Mouse (Mus musculus) forebrain, postnatal 0 days (tissue): ENCODE measurements around the gene Gm43518. TPM values are rescaled to one million over a fixed set of nuclear protein-coding genes. Genes with fewer than 3 reads are reported as not detected.

Experiments used
- ATAC-seq: fragments of 200-750 bp; cut with Nextera tagmentation; 2 replicates; pipeline ENCODE4 v1.8.0; 2017; ENCODE audit warnings: mild to moderate bottlenecking, moderate library complexity
- DNase-seq: peaks from one replicate; pipeline ENCODE4 v3.0.0-alpha.2; 2015
- H3K27ac ChIP-seq: fragments of 300-500 bp; sonication (generic); 2 replicates; pipeline ENCODE4 v1.5.1; 2014; ENCODE audit warnings: low read depth, mild to moderate bottlenecking, antibody characterized with exemption, low read length, moderate library complexity, mixed read lengths
- H3K27me3 ChIP-seq: fragments of 300-500 bp; sonication (generic); 2 replicates; pipeline ENCODE4 v1.6.1; 2014; ENCODE audit warnings: mild to moderate bottlenecking, low read length, mixed read lengths; ENCODE audit not compliant: insufficient read depth
- H3K36me3 ChIP-seq: fragments of 300-500 bp; sonication (generic); 2 replicates; pipeline ENCODE4 v1.6.1; 2014; ENCODE audit warnings: mild to moderate bottlenecking, moderate library complexity; ENCODE audit not compliant: insufficient read depth
- H3K4me1 ChIP-seq: fragments of 300-500 bp; sonication (generic); 2 replicates; pipeline ENCODE4 v1.6.1; 2014; ENCODE audit warnings: antibody characterized with exemption; ENCODE audit not compliant: insufficient read depth
- H3K4me2 ChIP-seq: fragments of 300-500 bp; sonication (generic); 2 replicates; pipeline ENCODE4 v1.6.1; 2014; ENCODE audit warnings: low read depth, mild to moderate bottlenecking, moderate library complexity
- H3K4me3 ChIP-seq: fragments of 300-500 bp; sonication (generic); 2 replicates; pipeline ENCODE4 v1.5.1; 2014; ENCODE audit warnings: low read depth, low read length, mixed read lengths
- H3K9ac ChIP-seq: fragments of 300-500 bp; sonication (generic); 2 replicates; pipeline ENCODE4 v1.6.1; 2014; ENCODE audit warnings: mild to moderate bottlenecking
- H3K9me3 ChIP-seq: fragments of 300-500 bp; sonication (generic); 2 replicates; pipeline ENCODE4 v1.6.1; 2016; ENCODE audit warnings: low read length
- CTCF ChIP-seq: sonication (generic); IDR thresholded peaks from 2 replicates; pipeline ENCODE4 v1.5.1; 2016; ENCODE audit warnings: antibody characterized with exemption, control low read depth, low read depth
- WGBS: fragments of 180-500 bp; shearing (Covaris S2); extraction: QIAGEN DNeasy Blood & Tissue Kit; methylation state at CpG from one replicate; pipeline ENCODE4 v1.1.7; 2014; 5-methylcytosine and 5-hydroxymethylcytosine counted together
- polyA plus RNA-seq: library from polyadenylated mRNA; unstranded; fragments of >200 nt; fragmentation: Nextera tagmentation; extraction: Ambion mirVana; gene quantifications from 2 replicates; pipeline ENCODE4 v1.2.1, GENCODE M21; 2015
- total RNA-seq: library from RNA; depleted of rRNA; stranded (reverse); fragments of >200 nt; gene quantifications from 2 replicates; pipeline ENCODE4 v1.2.3, GENCODE M21; 2014

The Gm43518 gene
- total and polyA plus RNA-seq, 2 experiments from 2014 or later, result 0.57 to 1.2 TPM

DNA sequence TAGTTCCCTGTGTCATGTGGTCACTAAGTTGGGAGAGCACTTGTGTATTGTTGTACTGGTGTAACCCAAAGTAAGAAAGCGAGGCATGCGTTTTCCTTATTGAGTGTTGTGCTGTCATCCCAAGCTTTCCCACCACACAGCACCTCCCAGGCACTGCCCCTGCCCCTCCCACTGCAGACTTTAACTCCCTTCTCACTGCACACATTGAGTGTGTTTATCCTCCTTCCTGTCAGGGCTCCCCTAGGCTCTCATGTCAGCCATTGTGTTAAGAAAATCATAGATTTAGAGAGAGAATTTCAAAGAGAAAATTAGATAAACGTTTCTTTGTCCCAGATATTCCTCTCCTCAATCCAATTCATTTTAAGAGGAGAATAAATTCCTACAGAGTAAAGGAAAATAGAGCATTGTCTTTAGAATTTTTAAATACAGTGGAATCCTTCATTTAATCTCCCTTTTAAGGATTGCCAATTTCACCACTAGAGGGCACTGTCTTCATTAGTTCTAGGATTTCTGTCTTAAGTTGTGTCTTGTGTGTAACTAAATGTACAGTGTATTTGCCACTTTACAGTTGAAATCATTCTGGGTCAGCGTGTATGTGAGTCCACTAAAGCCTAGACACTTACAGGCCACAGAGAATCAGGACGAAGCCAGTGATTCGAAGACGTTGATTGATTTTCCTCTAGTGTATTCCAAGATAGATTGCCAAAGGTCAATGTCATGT is 20.0 kb downstream of the Gm43518 start:
- no peak overlapping the region for H3K4me2 ChIP-seq
- H3K27me3 ChIP-seq, result no peaks in the 10 kb centered on the region
- no peaks in the 10 kb centered on the region for H3K4me1 ChIP-seq
- DNase-seq (peak; percentile 85), ATAC-seq (peak; percentile 40; the same call in 1 of the 2 replicates)
- no peaks in the 10 kb centered on the region for H3K9me3 ChIP-seq
- no peak overlapping the region for H3K4me3 ChIP-seq
- H3K36me3 ChIP-seq, result no peaks in the 10 kb centered on the region
- H3K9ac ChIP-seq, result no peak overlapping the region
- no peak overlapping the region for H3K27ac ChIP-seq
- WGBS, result 50% methylated on average over 7 of the region's 7 CpGs
- TF ChIP-seq CTCF, result peak; percentile 80

DNA sequence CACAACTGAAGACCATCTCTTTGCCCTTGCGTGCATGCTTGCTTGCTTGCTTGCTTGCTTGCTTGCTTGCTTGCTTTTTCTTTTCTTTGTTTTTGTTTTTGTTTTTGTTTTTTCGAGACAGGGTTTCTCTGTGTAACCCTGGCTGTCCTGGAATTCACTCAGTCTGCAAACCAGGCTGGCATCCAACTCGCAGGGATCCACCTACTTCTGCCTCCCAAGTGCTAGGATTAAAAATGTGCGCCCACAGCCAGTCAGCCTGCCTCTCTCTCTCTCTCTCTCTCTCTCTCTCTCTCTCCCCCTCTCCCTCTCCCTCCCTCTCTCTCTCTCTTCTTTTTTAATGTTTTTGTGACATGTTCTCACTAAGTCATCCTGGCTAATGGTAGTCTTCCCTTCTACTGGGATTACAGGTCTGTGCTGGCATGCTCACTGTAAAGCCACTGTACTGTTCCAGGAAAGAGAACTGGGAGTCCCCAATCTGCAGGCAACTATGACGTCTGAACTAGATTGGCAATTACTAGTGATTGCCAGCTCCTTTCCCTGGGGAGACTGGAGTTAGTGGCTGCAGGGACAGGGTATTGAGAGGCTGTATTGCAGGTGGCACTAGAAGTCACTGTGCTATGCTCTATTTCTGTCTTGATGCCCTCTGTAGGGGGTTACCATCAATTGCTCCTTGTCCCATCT is 25.3 kb downstream of the Gm43518 start:
- TF ChIP-seq CTCF, result no peak
- ATAC-seq, result no peak
- Histone ChIP-seq H3K36me3 (no peaks in the 10 kb centered on the region), H3K4me1 (no peaks in the 10 kb centered on the region), H3K4me2 (no peak overlapping the region), H3K4me3 (no peak overlapping the region), H3K9me3 (no peaks in the 10 kb centered on the region), H3K9ac (no peak overlapping the region), H3K27me3 (no peaks in the 10 kb centered on the region), H3K27ac (no peak overlapping the region)
- WGBS, result 43% methylated on average over 5 of the region's 5 CpGs
- DNase-seq, result no peak

DNA sequence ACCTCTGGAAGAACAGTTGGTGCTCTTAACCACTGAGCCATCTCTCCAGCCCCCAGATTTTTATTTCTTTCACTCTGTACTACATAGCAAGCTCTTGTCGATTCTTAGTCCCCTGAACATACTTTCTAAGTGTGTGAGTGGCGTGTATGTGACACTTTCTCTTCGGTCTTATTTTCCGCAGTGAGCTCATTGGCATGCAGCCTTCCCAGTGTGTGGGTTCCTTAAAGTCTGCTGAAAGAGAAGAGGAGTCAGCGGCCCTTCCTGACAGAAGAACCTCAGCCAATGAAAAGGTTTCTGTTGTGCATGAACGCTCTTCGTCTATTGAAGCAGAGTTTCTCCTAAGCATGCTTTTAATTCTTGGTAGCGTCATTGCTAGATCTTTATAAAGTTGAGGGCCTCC is 30.0 kb downstream of the Gm43518 start:
- no peak overlapping the region for H3K4me3 ChIP-seq
- 78% methylated on average over 8 of the region's 8 CpGs for WGBS
- no peaks in the 10 kb centered on the region for H3K9me3 ChIP-seq
- H3K36me3 ChIP-seq, result no peaks in the 10 kb centered on the region
- H3K27ac ChIP-seq, result no peak overlapping the region
- TF ChIP-seq CTCF, result no peak
- no peak for DNase-seq
- no peak overlapping the region for H3K4me2 ChIP-seq
- no peak for ATAC-seq
- H3K9ac ChIP-seq, result no peak overlapping the region
- no peaks in the 10 kb centered on the region for H3K4me1 ChIP-seq
- no peaks in the 10 kb centered on the region for H3K27me3 ChIP-seq

DNA sequence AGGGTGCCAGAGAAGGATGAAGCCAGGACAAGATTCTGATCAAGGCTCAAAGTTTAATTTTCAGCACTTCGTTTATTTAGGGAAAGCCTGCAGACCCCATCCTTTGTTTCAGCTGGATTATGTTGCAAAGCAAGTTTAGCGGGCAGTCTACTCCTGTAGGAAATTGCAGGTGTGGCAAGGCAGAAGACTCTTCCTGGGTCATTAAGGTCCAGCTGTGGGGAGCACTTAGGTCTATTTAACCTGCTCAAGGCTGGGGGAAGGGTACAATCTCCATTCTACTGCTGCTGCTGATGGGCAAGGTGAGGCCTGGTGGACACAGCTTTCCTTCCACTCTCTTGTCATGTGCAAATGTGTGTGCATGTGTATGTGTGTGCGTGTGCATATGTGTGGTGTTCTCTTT is 31.8 kb downstream of the Gm43518 start:
- Histone ChIP-seq H3K9ac (no peak overlapping the region), H3K9me3 (no peaks in the 10 kb centered on the region), H3K36me3 (no peaks in the 10 kb centered on the region), H3K4me3 (no peak overlapping the region), H3K4me1 (no peaks in the 10 kb centered on the region), H3K27me3 (no peaks in the 10 kb centered on the region), H3K4me2 (no peak overlapping the region), H3K27ac (no peak overlapping the region)
- no peak for ATAC-seq
- TF ChIP-seq CTCF, result no peak
- no peak for DNase-seq
- 72% methylated on average over 3 of the region's 3 CpGs for WGBS

DNA sequence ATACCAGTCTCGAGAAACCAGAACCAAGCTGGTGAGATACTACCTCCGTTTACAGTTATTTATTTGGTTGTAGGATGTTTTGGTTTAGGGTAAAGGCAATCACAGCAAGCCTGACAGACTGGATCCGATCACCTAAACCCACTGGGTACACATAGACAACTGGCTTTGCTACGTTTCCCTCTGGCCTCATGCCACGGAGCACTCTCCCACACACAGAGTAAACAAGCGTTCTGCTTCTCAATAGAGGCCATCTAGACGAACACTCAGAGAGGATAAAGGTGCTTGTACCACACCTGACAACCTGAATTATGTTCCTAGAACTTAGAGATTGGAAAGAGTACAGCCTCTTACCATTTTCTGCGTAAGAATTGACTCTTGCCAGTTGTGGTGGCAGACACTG is 32.9 kb downstream of the Gm43518 start:
- ATAC-seq, result no peak
- no peak overlapping the region for H3K27ac ChIP-seq
- no peak for TF ChIP-seq CTCF

DNA sequence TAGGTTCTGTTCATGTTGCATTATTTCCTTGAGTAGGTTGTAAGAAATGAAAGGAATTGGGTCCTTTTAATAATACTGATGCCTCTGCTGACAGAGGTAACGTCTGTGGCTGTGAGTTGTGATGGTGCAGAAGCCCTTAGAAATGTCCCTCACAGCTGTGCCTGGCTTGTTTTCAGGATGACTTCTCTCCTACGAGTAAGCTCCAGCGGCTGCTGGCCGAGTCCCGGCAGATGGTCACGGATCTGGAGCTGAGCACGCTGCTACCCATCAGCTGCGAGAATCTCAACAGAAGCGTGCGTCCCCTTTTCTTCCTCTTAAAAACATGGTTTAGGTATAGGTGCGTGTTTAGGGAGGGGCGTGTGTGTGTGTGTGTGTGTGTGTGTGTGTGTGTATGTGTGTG is 33.8 kb downstream of the Gm43518 start:
- Histone ChIP-seq H3K9ac (no peak overlapping the region), H3K9me3 (no peaks in the 10 kb centered on the region), H3K4me1 (no peaks in the 10 kb centered on the region), H3K4me3 (no peak overlapping the region), H3K27ac (no peak overlapping the region), H3K27me3 (no peaks in the 10 kb centered on the region), H3K4me2 (no peak overlapping the region), H3K36me3 (no peaks in the 10 kb centered on the region)
- 80% methylated on average over 12 of the region's 12 CpGs for WGBS
- ATAC-seq (no peak), DNase-seq (no peak)
- TF ChIP-seq CTCF, result no peak

More for the DNA sequence above, 32.9 kb downstream of the Gm43518 start:
- H3K27me3 ChIP-seq, result no peaks in the 10 kb centered on the region
- no peaks in the 10 kb centered on the region for H3K4me1 ChIP-seq
- WGBS, result 74% methylated on average over 8 of the region's 8 CpGs
- H3K4me2 ChIP-seq, result no peak overlapping the region
- no peak overlapping the region for H3K4me3 ChIP-seq
- H3K9ac ChIP-seq, result no peak overlapping the region
- H3K9me3 ChIP-seq, result no peaks in the 10 kb centered on the region
- no peaks in the 10 kb centered on the region for H3K36me3 ChIP-seq
- no peak for DNase-seq

DNA sequence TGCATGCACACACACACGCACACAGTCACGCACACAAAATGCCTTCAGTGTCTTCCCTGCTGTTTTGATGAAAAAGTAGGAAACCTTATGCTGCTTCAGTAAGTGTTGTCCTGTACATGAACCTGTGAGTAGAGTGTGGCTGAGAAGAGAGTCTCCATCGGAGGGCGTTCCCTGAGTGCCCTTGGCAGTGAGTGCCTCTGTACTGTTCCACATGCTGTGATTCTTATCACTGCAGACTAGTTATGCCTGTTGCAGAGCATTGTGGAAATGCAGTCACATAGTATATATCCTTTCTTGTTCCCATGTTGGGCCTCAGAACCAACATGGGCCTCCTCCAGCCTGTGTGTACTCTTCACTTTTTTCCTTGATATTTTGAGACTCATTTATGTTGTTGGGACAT is 37.0 kb downstream of the Gm43518 start:
- ATAC-seq, result no peak
- WGBS, result over 99% methylated on average over 4 of the region's 4 CpGs
- no peak for TF ChIP-seq CTCF

More for the DNA sequence above, 37.0 kb downstream of the Gm43518 start:
- no peak overlapping the region for H3K4me3 ChIP-seq
- no peak overlapping the region for H3K27ac ChIP-seq
- H3K4me1 ChIP-seq, result no peaks in the 10 kb centered on the region
- DNase-seq, result no peak
- H3K27me3 ChIP-seq, result no peaks in the 10 kb centered on the region
- no peak overlapping the region for H3K9ac ChIP-seq
- no peaks in the 10 kb centered on the region for H3K36me3 ChIP-seq
- no peaks in the 10 kb centered on the region for H3K9me3 ChIP-seq
- no peak overlapping the region for H3K4me2 ChIP-seq
